Mouse (Mus musculus) G1E-ER4 (cell line): Measurements from ENCODE around the gene Shisal2b. TPM values are rescaled to one million over a fixed set of nuclear protein-coding genes. Genes with fewer than 3 reads are reported as not detected.

ENCODE experiments used
- GATA1 ChIP-seq: IDR thresholded peaks from one replicate; pipeline ENCODE4 v1.8.0; 2012; ENCODE audit warnings: low read length, inconsistent platforms
- polyA plus RNA-seq: library from polyadenylated mRNA; stranded (reverse); fragments of >175 nt; gene quantifications from 2 replicates; pipeline ENCODE4 v1.2.3, GENCODE M21; 2012

Shisal2b gene
- not detected in 2 replicates for polyA plus RNA-seq

DNA sequence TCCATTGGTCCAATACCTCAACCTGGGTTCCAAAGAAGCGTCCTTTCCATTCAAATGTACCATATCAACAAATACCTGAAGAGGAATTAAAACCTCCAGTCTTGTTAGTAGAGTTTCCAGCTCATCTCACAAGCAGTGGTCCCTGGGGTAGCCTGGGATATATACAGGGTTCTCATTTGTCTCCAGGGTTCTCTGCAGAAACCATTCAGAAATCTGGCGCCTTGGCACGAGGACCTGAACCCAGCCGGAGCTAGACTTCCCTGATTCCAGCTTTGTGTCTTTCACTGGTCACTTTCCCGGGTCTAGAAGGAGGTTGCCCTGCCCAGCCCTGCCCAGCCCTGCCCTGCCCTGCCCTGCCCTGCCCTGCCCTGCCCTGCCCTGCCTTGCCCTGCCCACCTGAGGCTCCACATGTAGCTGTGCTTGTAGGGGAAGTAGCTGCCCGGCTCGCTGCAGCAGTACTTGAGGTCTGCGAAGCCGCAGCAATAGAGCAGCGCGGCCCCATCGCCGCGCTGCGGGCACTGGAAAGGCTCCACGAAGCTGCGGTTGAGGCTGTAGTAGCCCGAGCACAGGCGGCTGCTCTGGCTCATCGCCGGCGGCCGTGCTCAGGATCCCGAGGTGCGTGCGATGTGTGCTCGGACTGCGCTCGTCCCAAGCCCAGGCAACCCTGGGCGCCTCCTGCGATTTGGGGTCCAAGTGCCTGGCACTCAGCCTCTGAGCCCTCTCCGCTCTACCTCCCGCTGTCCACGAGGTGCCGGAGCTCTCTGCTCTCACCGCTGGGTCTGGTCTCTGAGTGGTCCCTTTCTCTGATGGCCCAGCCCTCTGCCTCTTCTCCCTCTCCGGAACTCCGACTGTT, at the start of gene Shisal2b:
Gene Shisal2b (minus strand): TSS at position 767 of the 853 bp plus-strand sequence.
- TF ChIP-seq GATA1 = no peak

DNA sequence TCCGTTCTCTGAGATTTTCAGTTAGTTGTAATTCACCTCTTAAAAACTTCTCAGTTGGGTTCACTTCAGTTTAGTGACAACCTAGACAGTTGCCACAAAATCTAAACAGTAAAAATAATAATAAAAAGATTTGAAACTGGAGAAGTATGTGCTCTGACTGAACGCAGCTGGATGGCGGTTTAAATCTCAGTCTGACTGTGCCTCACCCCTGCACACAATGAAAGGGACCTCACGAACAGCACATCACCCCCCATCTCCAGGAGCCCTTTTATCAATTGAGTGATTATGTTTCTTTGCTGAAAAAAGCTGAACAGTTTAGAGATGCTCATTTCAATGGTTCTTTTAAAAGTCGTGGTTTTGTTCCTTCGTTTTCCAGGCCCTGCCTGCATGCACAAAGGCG, 45.0 kb upstream of the Shisal2b start:
- no peak for TF ChIP-seq GATA1

DNA sequence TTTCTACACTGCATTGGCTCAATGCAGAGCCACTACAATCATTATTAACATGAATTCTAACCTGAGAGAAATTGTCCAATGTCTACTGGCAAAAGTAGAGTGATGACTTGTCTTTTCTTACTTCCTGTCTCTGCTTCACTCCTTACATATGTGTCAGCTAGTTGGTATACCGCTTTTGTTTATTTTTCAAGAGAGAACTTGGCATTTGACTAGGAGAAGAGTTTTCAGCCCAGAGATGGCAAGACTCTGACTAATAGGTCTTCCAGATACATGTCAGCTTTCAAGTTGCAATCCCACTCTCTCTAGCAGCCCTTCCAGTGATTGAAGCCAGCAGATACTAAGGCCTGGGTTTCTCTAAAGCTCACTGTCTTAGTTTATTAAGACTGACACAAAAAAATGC, 31.1 kb upstream of the Shisal2b start:
- TF ChIP-seq GATA1 = no peak

DNA sequence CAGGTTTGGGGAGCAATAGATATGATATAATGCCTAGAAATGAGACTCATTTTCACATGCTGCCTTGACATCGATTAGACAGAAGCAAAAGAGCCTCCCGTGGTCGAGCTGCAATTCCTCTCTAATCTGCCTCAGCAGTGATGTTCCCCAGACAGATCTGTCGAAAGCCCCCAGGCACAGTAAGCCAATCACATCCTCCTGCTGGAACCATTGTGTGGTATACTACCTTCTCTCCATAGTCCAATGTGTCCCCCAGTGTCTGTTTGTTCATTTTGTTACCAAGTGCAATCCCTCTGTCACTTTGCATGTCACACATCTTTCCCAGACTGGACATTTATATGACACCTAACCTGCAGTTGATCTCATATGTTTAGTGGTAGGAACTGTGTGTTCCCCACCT, 28.6 kb upstream of the Shisal2b start:
- no peak for TF ChIP-seq GATA1

DNA sequence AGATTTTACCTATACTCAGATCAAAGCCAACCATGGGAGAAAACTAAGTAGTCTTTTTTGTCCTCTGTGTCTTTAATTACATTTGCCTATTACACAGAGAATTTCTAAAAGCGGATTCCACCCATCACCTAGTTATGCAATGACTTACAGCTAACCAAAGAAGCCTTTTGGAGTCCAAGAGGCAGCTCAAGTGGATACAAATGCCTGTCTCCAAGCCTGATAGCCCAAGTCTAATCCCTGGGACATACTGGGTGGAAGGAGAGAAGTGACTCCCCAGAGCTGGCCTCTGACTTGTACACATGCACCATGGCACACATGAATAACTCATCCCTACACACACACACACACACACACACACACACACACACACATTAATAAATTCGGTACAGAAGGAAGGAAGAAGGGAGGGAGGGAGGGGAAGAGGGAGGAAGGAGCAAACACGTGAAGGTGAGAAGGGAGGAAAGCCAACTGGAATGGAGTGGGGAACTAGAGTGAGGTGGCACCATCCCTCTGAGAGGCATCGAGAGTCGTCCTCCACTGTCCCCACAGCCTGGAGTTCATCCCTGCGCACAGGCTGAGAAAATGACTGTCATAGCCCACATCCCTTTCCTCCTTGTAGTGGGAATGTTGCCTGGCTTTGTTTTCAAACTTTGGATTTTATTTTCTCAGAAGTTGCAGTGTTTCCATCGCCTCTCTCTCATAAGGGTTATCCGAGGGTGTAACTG, 22.8 kb upstream of the Shisal2b start:
- TF ChIP-seq GATA1 = no peak

DNA sequence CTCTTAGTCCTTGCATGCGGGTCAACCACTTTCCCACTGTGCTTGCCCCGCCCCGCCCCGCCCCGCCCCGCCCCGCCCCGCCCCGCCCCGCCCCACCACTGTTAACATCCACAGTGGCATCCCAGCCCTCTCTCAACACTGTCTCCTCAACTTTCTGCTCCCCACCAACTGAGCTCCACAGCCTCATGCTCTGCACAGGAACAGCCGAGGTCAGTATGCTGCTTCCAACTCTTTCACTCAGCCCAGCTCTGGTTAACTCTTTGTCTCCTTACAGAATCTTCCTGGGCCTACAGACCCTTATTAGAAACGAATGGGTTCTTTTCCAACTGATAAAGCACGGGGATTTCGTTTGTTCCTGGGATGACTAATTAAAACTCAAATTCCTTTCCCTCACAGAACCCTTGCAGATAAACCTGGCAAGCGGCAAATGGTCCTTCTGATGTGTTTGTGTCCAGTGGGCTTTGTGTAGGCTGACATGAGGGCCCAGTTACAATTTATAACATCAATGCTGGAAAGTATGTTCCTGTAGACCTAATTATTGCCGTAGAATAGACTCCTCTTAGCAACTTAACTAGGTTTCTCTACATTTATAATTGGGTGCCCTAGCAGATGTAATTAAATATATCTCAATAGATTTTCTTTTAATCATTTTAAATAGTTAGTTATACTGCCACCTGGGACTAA, 20.0 kb upstream of the Shisal2b start:
- no peak for TF ChIP-seq GATA1

DNA sequence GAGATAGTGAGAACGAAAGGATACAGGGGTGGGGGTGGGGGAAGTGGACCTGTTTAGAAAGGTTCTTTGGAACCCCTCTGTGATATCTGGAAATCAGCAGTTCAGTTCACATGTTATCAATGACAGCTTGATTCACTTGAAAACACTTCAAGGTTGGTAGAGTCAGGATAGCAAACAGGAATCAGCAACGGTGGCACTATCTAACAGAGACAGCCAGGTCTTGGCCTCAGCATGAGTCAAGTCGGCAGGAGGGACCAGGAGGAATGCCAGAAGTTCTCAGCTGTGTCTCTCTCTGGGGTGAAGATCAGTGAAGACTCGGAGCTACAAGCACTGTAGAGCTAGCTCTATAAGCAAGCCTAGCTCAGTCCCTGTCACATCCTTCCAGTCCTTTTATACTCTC, 14.8 kb upstream of the Shisal2b start:
- no peak for TF ChIP-seq GATA1

DNA sequence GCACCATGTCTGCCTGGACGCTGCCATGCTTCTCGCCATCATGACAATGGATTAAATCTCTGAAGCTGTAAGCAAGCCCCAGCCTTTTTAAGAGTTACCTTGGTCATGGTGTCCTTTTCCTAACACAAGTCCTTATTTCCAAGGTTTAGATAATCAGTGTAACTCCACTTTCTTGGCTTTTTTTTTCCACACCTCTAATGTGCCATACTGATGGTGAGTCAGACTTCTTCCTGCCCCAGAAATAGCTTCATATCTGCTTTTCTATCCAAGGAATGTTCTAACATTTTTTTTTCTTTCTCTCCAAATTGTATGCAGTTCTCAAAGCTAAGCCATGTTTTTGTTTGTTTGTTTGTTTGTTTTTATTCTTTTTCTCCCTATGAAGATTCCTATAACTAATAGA, 6.2 kb upstream of the Shisal2b start:
- TF ChIP-seq GATA1 = no peak

DNA sequence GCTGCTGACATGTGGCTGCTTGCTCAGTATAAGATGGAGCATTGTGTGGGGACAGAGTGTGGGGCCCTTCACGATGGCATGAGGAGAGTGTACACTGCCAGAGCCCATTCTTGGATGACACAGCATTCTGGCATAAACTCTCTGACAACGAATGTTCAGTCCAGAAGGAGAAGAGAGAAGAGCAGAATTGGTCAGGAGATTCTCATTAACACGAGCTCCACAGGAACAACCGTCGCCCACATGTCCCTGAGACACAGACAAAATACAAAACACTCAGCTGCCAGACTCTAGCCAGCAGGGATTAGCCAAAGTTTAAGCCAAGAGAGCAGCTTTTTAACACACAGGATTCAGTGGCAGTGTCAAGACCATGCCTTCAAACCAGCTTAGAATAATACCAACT, 3.0 kb upstream of the Shisal2b start:
- no peak for TF ChIP-seq GATA1

DNA sequence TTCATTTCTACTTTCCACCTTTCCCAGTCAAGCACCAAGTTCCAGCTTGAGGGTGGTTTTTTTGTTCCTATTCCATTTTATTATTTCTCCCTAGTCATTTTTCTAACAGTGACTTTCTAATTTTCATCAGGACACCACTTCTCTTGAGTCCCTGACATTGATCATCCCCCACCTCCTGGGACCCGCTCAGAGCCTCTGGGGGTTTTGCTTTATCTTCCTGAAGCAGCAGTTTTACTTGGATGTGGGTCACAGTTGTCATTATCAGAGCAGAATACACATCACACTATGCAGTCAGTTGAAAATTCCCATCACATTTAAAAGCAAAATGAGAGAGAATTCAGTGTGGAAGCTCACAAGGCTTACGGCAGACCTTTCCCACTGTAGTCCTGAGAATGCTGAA, 10.0 kb downstream of the Shisal2b start:
- TF ChIP-seq GATA1 = no peak

DNA sequence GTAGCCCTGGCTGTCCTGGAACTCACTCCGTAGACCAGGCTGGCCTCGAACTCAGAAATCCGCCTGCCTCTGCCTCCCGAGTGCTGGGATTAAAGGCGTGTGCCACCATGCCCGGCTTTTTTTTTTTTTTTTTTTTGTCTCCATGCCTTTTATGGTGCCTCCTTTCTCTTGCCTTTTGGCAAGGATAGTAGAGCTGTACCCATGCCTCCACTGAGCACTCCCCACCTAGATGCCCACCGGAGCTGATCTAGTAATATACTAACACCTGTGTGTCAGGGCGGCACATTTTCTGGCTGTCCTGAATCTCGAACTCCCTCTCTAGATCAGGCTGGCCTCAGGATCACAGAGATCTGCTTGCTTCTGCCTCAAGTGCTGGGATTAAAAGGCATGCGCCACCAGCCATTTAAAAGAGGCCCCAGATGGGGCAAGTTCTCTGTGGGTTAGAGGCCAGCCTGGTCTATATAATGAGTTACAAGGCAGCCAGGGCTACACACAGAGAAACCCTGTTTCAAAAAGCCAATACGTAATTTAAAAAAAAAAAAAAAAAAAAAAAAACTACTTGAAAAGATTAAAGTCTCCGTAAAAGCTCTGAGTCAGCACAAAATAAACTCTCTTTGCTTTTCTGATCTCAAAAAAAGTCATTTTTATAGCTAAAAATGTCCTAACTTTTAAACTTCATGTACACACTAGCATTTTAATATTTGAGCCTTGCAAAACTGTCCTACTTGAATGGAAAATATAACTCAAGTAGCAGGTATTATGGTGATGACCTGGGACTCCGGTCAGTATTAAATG, 20.2 kb downstream of the Shisal2b start:
- TF ChIP-seq GATA1 = no peak

DNA sequence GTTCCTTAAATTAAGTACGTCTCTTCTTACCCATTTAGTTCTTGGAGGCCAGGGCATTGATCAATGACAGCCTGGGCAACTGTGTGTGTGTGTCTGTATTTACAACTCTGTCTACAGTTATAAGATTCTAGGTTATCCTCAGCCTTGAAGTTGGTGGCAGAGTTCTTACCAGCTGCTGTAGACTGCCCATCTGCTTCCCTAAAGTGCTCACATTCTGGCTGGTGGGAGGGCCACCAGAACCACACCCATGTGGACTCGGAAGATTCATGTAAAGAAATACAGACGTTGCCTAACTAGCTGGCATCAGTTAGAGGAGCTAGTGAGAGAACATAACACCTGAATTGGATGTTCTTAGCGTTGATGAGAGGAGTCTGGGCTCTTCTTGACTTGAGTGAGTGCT, 21.8 kb downstream of the Shisal2b start:
- no peak for TF ChIP-seq GATA1

DNA sequence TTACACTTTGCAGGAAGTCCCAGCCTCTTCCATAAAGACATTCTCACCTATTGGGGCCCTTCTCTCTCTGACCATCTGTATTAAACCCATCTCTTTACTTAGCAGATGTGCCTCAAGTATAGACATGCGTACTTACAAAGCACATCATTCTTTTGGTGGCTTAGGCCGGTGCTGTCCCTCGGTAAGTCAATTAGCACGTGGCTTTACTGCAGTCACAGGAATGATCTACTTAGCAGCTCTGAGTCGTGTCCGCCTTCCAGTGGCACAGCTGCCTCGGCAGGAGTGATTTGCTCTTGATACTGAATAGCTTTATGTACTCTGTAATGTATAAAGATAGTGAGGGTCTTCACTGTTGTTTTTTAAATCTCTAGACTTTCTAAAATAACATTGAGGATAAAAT, 26.1 kb downstream of the Shisal2b start:
- TF ChIP-seq GATA1 = no peak

DNA sequence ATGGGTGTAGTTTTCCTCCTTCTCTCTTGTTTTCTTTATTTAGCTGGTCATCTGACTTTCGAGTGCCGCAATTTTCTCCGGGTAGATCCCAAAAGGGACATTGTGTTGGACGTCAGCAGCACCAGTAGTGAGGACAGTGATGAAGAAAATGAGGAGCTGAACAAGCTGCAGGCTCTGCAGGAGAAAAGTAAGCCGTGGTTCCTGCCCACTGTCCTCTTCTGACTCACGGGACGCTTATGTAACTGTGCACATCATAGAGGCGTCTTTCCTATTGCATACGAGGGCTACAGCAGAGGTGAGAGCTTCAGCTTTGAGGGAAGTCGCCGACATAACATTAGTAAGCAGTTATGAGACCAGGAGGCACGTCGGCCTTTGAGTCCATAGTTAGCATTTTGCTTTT, 30.9 kb downstream of the Shisal2b start:
- no peak for TF ChIP-seq GATA1

DNA sequence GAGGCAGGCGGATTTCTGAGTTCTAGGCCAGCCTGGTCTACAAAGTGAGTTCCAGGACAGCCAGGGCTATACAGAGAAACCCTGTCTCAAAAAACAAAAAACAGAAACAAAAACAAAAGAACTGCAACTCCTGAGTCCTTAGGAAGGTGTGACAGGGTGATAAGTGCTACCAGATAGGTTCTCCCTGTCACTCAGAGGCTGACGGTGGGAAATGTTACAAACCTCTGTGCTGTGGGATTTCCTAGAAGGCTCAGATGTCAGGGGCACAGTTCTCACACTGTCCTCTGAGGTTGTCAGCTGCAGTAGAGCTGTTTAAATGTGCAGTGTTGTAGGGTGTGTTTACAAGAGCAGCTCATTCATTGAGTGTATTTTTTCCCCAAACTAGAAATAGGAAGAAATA, 38.2 kb downstream of the Shisal2b start:
- TF ChIP-seq GATA1 = no peak
